Mouse (Mus musculus) kidney, embryonic 16.5 days (tissue): ENCODE results near the gene Fancc. TPM values are rescaled to one million over a fixed set of nuclear protein-coding genes. Genes with fewer than 3 reads are reported as not detected.

Source experiments
- ATAC-seq: fragments of 200-750 bp; cut with Nextera tagmentation; 2 replicates; pipeline ENCODE4 v1.8.0; 2017; ENCODE audit warnings: moderate TSS enrichment; ENCODE audit not compliant: low FRiP score, low TSS enrichment
- H3K27ac ChIP-seq: fragments of 300-500 bp; sonication (generic); 2 replicates; pipeline ENCODE4 v1.5.1; 2014; ENCODE audit warnings: low read length
- H3K27me3 ChIP-seq: fragments of 300-500 bp; sonication (generic); 2 replicates; pipeline ENCODE4 v1.6.1; 2014; ENCODE audit warnings: low read length, control low read depth, mixed read lengths; ENCODE audit not compliant: insufficient read depth
- H3K36me3 ChIP-seq: fragments of 300-500 bp; sonication (generic); 2 replicates; pipeline ENCODE4 v1.6.1; 2014; ENCODE audit warnings: low read length, control low read depth, mixed read lengths; ENCODE audit not compliant: insufficient read depth
- H3K4me1 ChIP-seq: fragments of 300-500 bp; sonication (generic); 2 replicates; pipeline ENCODE4 v1.6.1; 2014; ENCODE audit warnings: low read length, control low read depth, mixed read lengths; ENCODE audit not compliant: insufficient read depth
- H3K4me2 ChIP-seq: fragments of 300-500 bp; sonication (generic); replicated peaks from 2 replicates; pipeline ENCODE4 v1.6.1; 2014; ENCODE audit warnings: low read depth, low read length
- H3K4me3 ChIP-seq: fragments of 300-500 bp; sonication (generic); 2 replicates; pipeline ENCODE4 v1.5.1; 2014; ENCODE audit warnings: mild to moderate bottlenecking, low read length
- H3K9ac ChIP-seq: fragments of 300-500 bp; sonication (generic); replicated peaks from 2 replicates; pipeline ENCODE4 v1.6.1; 2014; ENCODE audit warnings: low read length
- H3K9me3 ChIP-seq: fragments of 300-500 bp; sonication (generic); 2 replicates; pipeline ENCODE4 v1.6.1; 2016; ENCODE audit warnings: low read length, control low read depth
- WGBS: fragments of 180-500 bp; shearing (Covaris S2); extraction: QIAGEN DNeasy Blood & Tissue Kit; methylation state at CpG from one replicate; pipeline ENCODE4 v1.1.7; 2014; 5-methylcytosine and 5-hydroxymethylcytosine counted together
- polyA plus RNA-seq: library from polyadenylated mRNA; unstranded; fragments of >200 nt; fragmentation: Nextera tagmentation; extraction: Ambion mirVana; gene quantifications from 2 replicates; pipeline ENCODE4 v1.2.1, GENCODE M21; 2015

Fancc gene
- polyA plus RNA-seq, 1 experiment from 2014 or later = 22.2 TPM

DNA sequence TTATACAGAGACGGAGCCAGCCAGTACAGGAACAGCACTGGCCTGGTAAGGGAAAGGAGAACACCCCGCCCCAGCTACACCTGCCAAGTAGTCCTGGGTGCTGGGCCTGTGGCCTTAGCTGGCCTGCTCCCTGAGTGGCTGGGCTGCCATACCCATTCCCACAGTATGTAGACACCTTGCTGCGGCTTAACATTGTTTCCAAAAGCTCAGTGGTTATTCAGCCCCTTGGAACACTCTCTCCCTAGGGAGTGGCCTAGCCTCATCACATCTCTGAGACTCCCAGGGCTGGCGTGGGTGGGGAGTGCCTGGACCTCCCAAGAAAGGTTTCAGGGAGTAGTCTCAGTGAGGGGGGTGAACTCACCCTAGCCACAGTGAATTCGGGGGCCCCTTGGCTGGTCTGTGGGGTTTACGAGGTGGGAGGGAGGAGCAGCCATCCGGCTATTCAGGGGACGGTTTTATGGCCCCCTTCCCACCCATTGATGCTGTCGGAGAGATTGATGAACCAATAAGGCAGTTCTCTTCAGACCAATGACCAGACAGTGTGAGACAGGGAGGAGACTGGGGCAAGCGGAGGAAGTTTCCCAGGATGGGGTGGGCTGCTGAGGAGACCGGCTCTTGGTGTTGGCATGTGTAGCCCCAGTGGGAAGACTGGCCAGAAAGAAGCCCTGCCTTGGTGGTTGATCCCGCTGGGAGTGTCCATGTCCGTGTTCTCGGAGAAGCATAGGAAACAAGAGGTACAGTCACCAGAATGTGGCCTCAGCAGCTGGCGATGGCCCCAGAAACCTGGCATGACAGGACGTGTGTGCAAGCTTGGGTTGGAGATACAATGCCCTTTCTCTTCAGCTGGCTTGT, 191.7 kb downstream of the Fancc start:
- Histone ChIP-seq H3K9me3 (no peaks in the 10 kb centered on the region), H3K4me1 (peaks cover 38% of the 10 kb centered on the region), H3K9ac (peak overlapping the region; percentile 13; the same call in 1 of the 2 replicates), H3K4me3 (no peak overlapping the region), H3K27ac (peak overlapping the region; percentile 74), H3K36me3 (peaks cover 39% of the 10 kb centered on the region), H3K27me3 (no peaks in the 10 kb centered on the region), H3K4me2 (no peak overlapping the region)
- peak; percentile 81 for ATAC-seq
- 20% methylated on average over 16 of the region's 16 CpGs for WGBS

- H3K9ac ChIP-seq = peak overlapping the region; percentile 13; the same call in 1 of the 2 replicates
- H3K4me1 ChIP-seq = peaks cover 41% of the 10 kb centered on the region
- H3K4me2 ChIP-seq = no peak overlapping the region
- peaks cover 44% of the 10 kb centered on the region for H3K36me3 ChIP-seq
- ATAC-seq = no peak; the same call in 1 of the 2 replicates
- no peaks in the 10 kb centered on the region for H3K27me3 ChIP-seq
- WGBS = 32% methylated on average over 3 of the region's 3 CpGs
- H3K9me3 ChIP-seq = no peaks in the 10 kb centered on the region
- H3K4me3 ChIP-seq = no peak overlapping the region
- peak overlapping the region; percentile 74 for H3K27ac ChIP-seq
These were observed 192.3 kb downstream of the Fancc start for GRCm38 (mm10) chr13:63304799-63305159.

- peak overlapping the region; percentile 74; the same call in 1 of the 2 replicates for H3K27ac ChIP-seq
- no peak overlapping the region for H3K9ac ChIP-seq
These were observed 192.8 kb downstream of the Fancc start for GRCm38 (mm10) chr13:63304124-63304792.

DNA sequence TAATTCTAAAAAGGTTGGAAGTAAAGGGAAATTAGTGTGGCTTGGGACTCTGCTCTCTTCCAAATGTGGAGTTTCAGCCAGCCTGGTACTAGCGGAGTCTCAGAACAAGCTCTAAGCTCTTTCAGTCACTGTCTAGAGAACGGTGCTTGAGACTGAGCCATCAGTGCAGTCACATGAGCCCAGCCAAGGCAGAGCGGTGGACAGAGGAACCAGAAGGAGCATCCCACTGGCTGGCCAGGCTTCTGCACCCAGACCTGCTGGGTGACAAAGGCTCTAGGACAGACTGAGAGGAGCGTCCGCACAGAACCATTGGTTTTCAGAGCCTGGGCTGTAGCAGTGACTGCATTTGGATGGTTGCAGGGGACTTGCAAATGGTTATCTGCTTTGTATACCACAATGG, 194.7 kb downstream of the Fancc start:
- H3K9ac ChIP-seq = no peak overlapping the region; the same call in 1 of the 2 replicates
- peak overlapping the region; percentile 53 for H3K27ac ChIP-seq
- no peak for ATAC-seq
- H3K4me1 ChIP-seq = peaks cover 41% of the 10 kb centered on the region
- H3K36me3 ChIP-seq = peaks cover 66% of the 10 kb centered on the region
- H3K9me3 ChIP-seq = no peaks in the 10 kb centered on the region
- H3K4me3 ChIP-seq = no peak overlapping the region
- H3K27me3 ChIP-seq = no peaks in the 10 kb centered on the region
- no peak overlapping the region for H3K4me2 ChIP-seq
- 83% methylated on average over 5 of the region's 5 CpGs for WGBS

More at GRCm38 (mm10) chr13:63304124-63304792, 192.8 kb downstream of the Fancc start:
- Histone ChIP-seq H3K4me3 (no peak overlapping the region), H3K4me2 (no peak overlapping the region), H3K36me3 (peaks cover 48% of the 10 kb centered on the region), H3K9me3 (no peaks in the 10 kb centered on the region), H3K4me1 (peaks cover 41% of the 10 kb centered on the region), H3K27me3 (no peaks in the 10 kb centered on the region)
- 62% methylated on average over 6 of the region's 6 CpGs for WGBS
- no peak for ATAC-seq

GRCm38 (mm10) chr13:63301764-63302209, 195.3 kb downstream of the Fancc start:
- Histone ChIP-seq H3K9me3 (no peaks in the 10 kb centered on the region), H3K4me2 (no peak overlapping the region), H3K4me3 (no peak overlapping the region), H3K27me3 (no peaks in the 10 kb centered on the region), H3K4me1 (peaks cover 41% of the 10 kb centered on the region), H3K36me3 (peaks cover 72% of the 10 kb centered on the region), H3K9ac (no peak overlapping the region), H3K27ac (peak overlapping the region; percentile 53)
- WGBS = 27% methylated on average over 3 of the region's 3 CpGs
- ATAC-seq = peak; percentile 27

GRCm38 (mm10) chr13:63300929-63301328, 196.1 kb downstream of the Fancc start:
- H3K36me3 ChIP-seq = peaks cover 81% of the 10 kb centered on the region
- H3K9ac ChIP-seq = 0 out of 2 replicates have a peak overlapping the region, but pooled peaks have one; percentile 1
- H3K4me2 ChIP-seq = no peak overlapping the region
- H3K4me3 ChIP-seq = no peak overlapping the region
- H3K4me1 ChIP-seq = peaks cover 39% of the 10 kb centered on the region
- H3K27ac ChIP-seq = peak overlapping the region; percentile 53
- H3K27me3 ChIP-seq = no peaks in the 10 kb centered on the region
- H3K9me3 ChIP-seq = no peaks in the 10 kb centered on the region
- no peak for ATAC-seq
- WGBS = 51% methylated on average over 7 of the region's 7 CpGs

DNA sequence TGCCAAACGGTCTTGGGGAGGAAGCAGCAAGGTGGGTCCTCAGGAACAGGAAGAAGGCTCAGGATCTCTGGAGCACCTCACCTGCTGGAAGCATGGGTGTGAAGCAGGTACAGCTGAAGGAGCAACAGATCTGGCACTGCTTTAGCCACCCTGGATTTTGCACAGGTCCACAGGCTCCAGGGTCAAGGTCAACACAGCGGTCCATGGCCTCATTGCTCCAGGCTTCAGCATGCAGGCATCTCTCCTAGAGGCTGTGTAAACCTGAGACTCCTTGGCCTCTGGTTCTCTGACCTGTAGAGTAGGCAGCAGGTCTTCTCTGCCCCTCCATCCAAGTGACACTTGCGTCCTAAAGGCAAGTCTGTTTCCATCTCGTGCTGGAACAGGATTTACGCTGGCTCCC, 198.1 kb downstream of the Fancc start:
- ATAC-seq = no peak
- H3K27ac ChIP-seq = no peak overlapping the region
- WGBS = 80% methylated on average over 5 of the region's 5 CpGs
- no peaks in the 10 kb centered on the region for H3K27me3 ChIP-seq
- H3K36me3 ChIP-seq = peaks cover 86% of the 10 kb centered on the region
- no peaks in the 10 kb centered on the region for H3K9me3 ChIP-seq
- no peak overlapping the region for H3K4me2 ChIP-seq
- no peak overlapping the region for H3K9ac ChIP-seq
- no peak overlapping the region for H3K4me3 ChIP-seq
- peaks cover 33% of the 10 kb centered on the region for H3K4me1 ChIP-seq

DNA sequence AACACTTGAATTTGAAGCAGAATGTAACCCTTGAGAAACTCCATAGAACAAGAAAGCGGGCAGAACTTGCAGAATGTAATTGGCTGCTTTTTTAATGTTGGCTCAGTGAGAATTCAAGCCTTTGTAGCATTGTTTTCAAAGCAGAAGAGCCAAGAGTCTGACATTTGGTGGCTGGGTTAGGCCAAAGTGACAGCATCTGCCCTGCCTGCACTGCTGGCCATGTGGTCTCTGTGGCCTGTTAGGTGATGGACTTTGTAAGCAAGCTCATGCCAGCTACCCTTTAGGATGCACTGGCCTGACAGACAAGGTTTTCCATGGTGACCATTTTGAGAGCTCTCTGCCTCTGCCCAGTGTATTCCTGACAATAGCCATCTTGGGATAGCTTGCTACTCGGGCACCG, 199.1 kb downstream of the Fancc start:
- no peak for ATAC-seq
- Histone ChIP-seq H3K9ac (no peak overlapping the region), H3K4me2 (no peak overlapping the region), H3K9me3 (no peaks in the 10 kb centered on the region), H3K36me3 (peaks cover 78% of the 10 kb centered on the region), H3K4me3 (no peak overlapping the region), H3K27me3 (no peaks in the 10 kb centered on the region), H3K27ac (no peak overlapping the region), H3K4me1 (peaks cover 36% of the 10 kb centered on the region)
- WGBS = 93% methylated on average over 3 of the region's 3 CpGs

- Histone ChIP-seq H3K4me2 (no peak overlapping the region), H3K9ac (no peak overlapping the region), H3K9me3 (no peaks in the 10 kb centered on the region), H3K36me3 (peaks cover 68% of the 10 kb centered on the region), H3K27ac (no peak overlapping the region), H3K4me1 (peaks cover 40% of the 10 kb centered on the region), H3K4me3 (no peak overlapping the region), H3K27me3 (no peaks in the 10 kb centered on the region)
- 94% methylated on average over 2 of the region's 2 CpGs for WGBS
- ATAC-seq = no peak
These were observed 200.1 kb downstream of the Fancc start for GRCm38 (mm10) chr13:63297003-63297402.

GRCm38 (mm10) chr13:63296300-63296699, 200.8 kb downstream of the Fancc start:
- H3K4me3 ChIP-seq = no peak overlapping the region
- 91% methylated on average over 11 of the region's 11 CpGs for WGBS
- no peak for ATAC-seq
- no peak overlapping the region for H3K9ac ChIP-seq
- peaks cover 34% of the 10 kb centered on the region for H3K4me1 ChIP-seq
- H3K36me3 ChIP-seq = peaks cover 63% of the 10 kb centered on the region
- no peak overlapping the region for H3K27ac ChIP-seq
- no peak overlapping the region for H3K4me2 ChIP-seq
- no peaks in the 10 kb centered on the region for H3K27me3 ChIP-seq
- no peaks in the 10 kb centered on the region for H3K9me3 ChIP-seq
